Mouse (Mus musculus) heart, adult 9 months (tissue): ENCODE results near the gene Ninj2.

Experiments
- DNase-seq, 2 experiments: peaks; one replicate each; pipeline ENCODE4 v3.0.0; 2022; ENCODE audit warnings: low spot score in 2 of 2

Ninj2 gene

GRCm38 (mm10) chr6:120175650-120176049 is 82.5 kb downstream of the Ninj2 start:
- DNase-seq: no peak

GRCm38 (mm10) chr6:120179044-120179755 is 86.0 kb downstream of the Ninj2 start:
- no peak for DNase-seq

DNA sequence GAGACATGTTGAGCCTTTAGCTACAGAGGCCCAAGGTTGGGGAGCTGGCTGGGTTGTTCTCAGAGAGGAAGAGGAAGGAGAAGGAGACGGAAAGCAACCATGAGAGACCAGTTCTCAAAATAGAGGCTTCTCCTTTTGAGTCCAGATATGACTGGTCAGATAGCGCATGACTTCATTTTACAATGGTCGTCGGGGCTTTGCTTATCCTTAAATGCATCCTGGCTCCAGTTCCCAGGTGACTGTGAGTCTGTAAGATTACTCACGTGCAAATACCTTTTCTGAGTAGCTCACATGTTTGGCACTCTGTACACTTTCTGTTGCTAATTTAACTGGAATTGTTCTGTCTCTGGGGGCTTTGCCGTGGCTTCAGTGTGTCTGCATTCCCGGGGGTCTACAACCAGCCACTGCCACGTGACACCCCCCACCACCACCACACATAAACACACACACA is 86.6 kb downstream of the Ninj2 start:
- DNase-seq: no peak

DNA sequence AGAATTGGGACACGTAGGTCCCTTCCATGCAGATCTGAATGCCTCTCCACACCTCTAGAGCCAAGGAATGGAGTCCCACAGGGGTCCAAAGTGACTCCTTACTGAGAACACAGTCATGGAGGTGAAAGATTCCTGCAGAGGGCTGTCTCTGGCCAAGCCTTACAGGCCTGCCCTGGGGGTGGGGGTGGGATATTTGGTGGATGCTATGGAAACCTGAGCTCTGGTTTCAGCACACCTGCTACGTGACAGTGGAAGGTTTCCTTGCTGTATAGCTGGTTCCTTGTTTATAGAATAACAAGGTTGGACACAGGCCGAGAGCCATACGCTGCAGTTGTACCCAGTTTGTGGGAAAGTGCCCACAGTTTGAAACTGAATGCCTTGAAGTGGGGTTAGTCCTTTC is 87.3 kb downstream of the Ninj2 start:
- no peak for DNase-seq

DNA sequence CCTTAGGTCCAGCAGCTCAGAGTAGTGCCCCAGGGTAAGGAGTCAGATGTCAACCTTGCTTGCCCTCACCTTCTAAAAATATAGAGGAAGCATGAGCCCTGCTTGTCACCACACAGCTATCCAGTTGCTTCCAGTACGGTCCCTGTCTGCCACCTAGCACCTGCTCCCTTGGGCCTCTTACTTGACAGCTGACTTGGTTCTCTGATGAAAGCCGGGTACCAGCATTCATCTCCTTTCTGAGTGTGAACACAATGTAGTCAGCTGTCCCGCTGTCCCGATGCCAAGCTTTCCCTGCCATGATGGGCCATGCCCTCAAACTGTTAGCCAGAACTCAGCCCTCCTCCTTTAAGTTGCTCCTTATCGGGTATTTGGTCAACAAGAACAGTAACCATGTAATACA is 89.0 kb downstream of the Ninj2 start:
- peak; percentile 61 to 75 for DNase-seq

GRCm38 (mm10) chr6:120183771-120184170 is 90.6 kb downstream of the Ninj2 start:
- no peak for DNase-seq

GRCm38 (mm10) chr6:120185012-120185730 is 92.0 kb downstream of the Ninj2 start:
- DNase-seq: no peak

- DNase-seq: no peak
Measured at GRCm38 (mm10) chr6:120185756-120186155, 92.6 kb downstream of the Ninj2 start.

DNA sequence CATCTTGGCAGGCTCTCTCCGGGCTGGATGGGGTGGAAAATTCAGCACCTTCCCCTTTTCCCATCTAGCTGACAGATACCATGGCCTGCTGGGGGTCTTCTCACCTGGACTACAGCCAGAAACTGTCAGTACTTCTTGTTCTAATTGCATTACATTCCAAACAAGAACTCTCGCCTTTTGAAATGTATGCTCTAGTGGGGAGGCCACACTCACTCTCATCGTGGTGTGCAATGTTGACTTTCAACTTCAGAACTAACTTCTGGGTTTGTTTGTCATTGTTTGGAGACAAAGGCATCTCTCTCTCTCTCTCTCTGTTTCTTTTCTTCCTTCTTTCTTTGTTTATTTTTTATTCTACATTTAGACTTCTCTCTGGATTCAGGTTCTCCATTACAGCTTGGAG is 93.4 kb downstream of the Ninj2 start:
- DNase-seq: no peak

DNA sequence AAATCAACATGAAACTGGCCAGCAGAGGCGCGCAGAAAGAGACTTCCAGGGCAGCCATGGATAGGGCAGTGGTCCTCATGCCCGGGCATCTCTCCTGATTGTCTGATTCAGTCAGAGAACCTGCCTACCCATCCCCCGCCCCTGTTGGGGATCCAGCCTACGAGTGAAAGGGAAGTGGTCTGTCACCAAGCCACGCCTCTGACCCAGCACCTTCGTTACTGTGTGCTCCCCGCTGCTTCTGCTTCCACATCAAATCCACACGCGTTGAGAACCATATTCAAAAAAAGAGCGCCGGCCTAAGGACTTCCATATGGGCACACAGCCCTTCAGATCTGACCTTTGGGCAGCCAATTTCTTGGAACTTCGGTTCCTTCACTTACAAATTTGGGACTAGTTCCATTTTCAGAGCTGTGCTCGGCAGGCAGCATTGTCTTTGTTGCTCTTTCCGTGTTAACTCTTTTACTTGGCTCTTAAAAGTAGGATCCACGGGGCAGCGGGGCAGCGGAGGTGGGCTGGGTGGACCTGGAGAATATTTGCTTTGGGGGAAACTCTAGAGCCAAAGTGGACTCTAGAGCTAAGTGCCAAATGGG is 94.5 kb downstream of the Ninj2 start:
- DNase-seq: peak in 1 of 2 experiments; percentile 23

GRCm38 (mm10) chr6:120188376-120189235 is 95.5 kb downstream of the Ninj2 start:
- DNase-seq: peak in 1 of 2 experiments; percentile 44

DNA sequence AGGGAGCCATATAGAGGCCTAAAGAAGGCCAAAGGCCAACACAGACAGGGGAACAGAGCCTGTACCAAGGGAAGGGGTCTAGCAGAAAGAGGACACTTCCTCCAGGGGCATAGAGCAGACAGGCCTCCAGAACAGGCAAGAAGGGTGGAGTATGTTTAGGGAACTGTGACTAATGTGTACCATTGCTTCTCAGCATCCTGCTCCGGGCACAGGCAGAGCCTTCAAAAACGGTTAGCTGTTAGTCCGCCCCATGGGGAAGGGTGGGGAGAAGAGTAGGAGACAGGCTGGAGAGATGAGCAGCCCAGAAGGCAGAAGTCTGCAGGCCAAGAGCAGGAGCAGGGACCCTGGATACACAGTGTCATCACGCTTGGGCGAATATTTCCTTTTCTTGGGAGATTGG is 96.1 kb downstream of the Ninj2 start:
- no peak for DNase-seq

DNA sequence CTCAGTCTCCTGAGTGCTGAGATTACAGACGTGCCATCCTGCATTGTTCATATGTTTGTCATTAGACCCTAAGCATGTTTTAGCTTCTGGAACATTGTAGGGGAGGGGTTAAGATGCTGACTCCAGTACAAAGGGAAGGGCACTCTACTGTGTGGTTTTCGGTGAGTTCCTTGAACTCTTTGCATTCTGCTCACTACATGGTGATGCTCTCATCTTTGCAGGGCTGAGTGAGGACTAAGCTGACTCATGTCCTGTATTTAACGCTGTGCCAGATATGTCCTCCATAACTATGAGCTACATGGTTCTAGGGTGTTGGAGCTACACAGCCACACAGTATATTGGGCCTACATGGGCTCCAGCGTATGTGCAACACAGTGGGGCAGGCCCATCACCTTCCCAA is 97.2 kb downstream of the Ninj2 start:
- no peak for DNase-seq

DNA sequence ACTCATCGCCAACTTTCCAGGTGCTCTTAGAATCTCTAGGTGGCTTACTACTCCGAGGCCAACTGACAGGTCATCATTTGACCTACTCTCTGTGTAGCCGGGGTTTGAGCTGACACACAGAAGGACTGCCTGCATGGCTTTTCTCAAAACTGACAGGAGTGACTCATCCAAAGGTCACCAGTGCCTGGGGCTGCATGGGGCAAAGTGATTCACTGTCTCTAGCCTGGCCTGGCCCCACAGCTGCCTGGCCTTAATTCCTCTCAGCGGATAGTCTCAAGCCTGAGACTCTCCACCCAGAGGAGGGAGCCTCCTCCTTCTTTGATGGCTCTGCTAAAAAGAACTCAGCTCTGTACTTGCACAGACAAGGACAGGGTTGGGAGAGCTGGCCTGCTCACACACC is 97.8 kb downstream of the Ninj2 start:
- peak; percentile 56 to 70 for DNase-seq

DNA sequence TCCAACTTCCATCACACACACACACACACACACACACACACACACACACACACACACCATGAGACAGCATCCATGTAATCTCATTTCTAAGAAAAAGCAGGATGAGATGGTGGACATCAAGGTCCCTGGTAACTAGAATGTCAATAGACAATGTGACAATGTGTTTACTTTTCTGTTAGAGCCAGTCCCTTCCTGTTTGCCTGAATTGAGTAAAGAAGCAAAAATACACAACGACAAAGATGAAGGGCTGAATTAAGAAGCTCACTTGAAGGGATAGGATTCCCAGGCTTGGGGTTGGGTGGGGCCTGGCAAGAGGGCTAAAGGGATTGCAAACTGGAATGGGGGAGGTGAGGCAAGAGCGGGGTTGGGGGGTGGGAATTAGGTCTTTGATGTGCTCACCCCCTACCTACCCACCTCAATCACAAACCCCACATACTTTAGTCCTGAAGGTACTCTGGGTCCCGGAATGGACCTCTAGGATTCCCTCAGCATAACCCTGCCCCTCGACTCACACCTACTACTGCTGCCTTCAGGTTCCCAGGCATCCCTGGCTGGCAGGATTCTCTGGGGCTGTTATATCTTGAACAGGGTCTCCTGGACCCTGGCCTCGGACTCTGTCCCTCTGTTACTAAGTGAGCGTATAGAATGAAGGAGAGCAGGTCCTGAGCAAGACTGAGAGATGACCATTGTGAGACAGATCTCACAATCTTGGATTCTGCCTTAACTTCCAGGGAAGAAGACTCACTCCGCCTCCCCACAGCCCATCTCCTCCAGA is 98.4 kb downstream of the Ninj2 start:
- no peak for DNase-seq

GRCm38 (mm10) chr6:120192211-120192870 is 99.2 kb downstream of the Ninj2 start:
- DNase-seq: peak; percentile 91 to 92

DNA sequence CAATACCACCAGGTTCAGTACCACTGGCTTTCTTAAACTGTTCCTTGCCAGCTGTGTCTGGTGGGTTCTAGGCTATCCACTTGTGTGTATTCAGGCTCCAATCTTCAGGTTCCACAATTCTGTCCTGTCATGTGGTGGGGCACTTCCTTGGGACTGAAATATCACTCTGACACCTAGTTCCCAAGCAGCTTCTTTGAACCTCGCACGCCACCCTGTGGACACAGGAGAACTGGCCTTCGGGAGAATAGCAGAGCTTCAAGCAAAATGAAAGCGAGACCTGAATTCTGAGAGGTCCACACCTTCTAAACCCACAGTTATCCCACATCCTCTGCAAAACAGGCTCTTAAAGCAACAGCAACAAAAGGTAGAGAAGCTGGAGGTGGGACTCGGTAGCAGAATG is 100.0 kb downstream of the Ninj2 start:
- DNase-seq: peak; percentile 68 to 89

GRCm38 (mm10) chr6:120193793-120194192 is 100.6 kb downstream of the Ninj2 start:
- DNase-seq: no peak

- no peak for DNase-seq
Measured at GRCm38 (mm10) chr6:120194305-120194704, 101.2 kb downstream of the Ninj2 start.

- DNase-seq: no peak
Measured at GRCm38 (mm10) chr6:120194963-120195362, 101.8 kb downstream of the Ninj2 start.

DNA sequence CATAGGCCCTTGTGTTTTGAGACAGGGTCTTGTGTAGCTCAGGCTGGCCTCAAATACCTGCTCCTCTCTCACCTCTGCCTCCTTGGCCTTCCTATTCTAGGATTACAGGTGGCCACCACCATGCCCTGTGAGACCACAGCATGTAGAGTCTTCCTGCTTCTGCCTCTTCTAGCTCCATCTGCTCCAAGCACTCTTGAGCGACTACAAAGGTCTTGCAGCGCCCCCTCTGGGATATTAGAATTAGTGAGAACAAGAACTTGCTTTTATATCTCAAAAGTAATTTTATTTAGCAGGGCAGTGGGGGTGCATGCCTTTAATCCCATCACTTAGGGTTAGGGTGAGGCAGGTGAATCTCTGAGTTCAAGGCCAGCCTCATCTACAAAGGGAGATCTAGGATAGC is 103.7 kb downstream of the Ninj2 start:
- DNase-seq: no peak
